13 mouse cellular contexts compared by ENCODE assay signal in genomic region chr13:47112924-47113323, GRCm38 (mm10). TPM values are rescaled to one million over a fixed set of nuclear protein-coding genes. Genes with fewer than 3 reads are reported as not detected.
A peak's percentile ranks its signal among the peaks of the same experiment; 100 is the strongest.
DNase-seq lines count a peak whose midpoint lies in the region; ATAC-seq and TF ChIP-seq lines count a peak whose summit lies in the region.
"Had no signal": no experiment of that assay in that cellular context is flagged by ENCODE, and none has a peak within 500 bp of the region (broad histone marks: within the 10 kb centered on the region; RNA-seq: fewer than 3 reads in every experiment).

No protein-coding gene starts in this region.

- no peak for TF ChIP-seq CTCF in lung, embryonic 14.5 days (IDR thresholded peaks at IDR 0.05; ENCODE audit: low read depth)

- no peaks in the 10 kb centered on the region for H3K9me3 ChIP-seq in lung, embryonic 14.5 days (ENCODE audit: low read depth, low read length)
- no peaks in the 10 kb centered on the region for H3K9me3 ChIP-seq in intestine, embryonic 16.5 days (ENCODE audit: control insufficient read depth, low read length)
- no peaks in the 10 kb centered on the region for H3K9me3 ChIP-seq in midbrain, embryonic 13.5 days
- H3K9me3 ChIP-seq: hindbrain, embryonic 15.5 days had no signal

- peak; percentile 29 for DNase-seq in lung, embryonic 14.5 days
- no peak for DNase-seq in lung, postnatal 14 days
- peak; percentile 84 for DNase-seq in c-Kit-negative CD71-positive TER-119-positive erythroid progenitor cells, embryonic 14.5 days (ENCODE audit: low read depth, low spot score)
- no peak for DNase-seq in adipocyte (ENCODE audit: low spot score)
- no peak for DNase-seq in gastrocnemius, postnatal 10 days
- DNase-seq: heart, adult 11 months; lung, postnatal 10 days had no signal

- ATAC-seq in lung, embryonic 14.5 days (ENCODE audit: insufficient read depth): no peak
- peak; percentile 71; the same call in 1 of the 2 replicates for ATAC-seq in intestine, embryonic 16.5 days
- ATAC-seq in megakaryocyte progenitor cell, adult 5-6 weeks (replicated peaks; ENCODE audit: poor library complexity): peak; percentile 92
- no peak for ATAC-seq in midbrain, embryonic 13.5 days
- ATAC-seq: CD4-positive, CD25-positive, alpha-beta regulatory T cell, adult 4 months; Patski had no signal

- H3K36me3 ChIP-seq in lung, embryonic 14.5 days (ENCODE audit: insufficient read depth): no peaks in the 10 kb centered on the region
- H3K36me3 ChIP-seq in intestine, embryonic 16.5 days (ENCODE audit: control insufficient read depth, insufficient read depth, low read length): no peaks in the 10 kb centered on the region
- no peaks in the 10 kb centered on the region for H3K36me3 ChIP-seq in midbrain, embryonic 13.5 days
- H3K36me3 ChIP-seq: hindbrain, embryonic 15.5 days had no signal

- H3K27ac ChIP-seq in lung, embryonic 14.5 days (ENCODE audit: low read depth): peak overlapping the region; percentile 25; the same call in 1 of the 2 replicates
- H3K27ac ChIP-seq in intestine, embryonic 16.5 days (ENCODE audit: low read length): no peak overlapping the region
- no peak overlapping the region for H3K27ac ChIP-seq in midbrain, embryonic 13.5 days
- H3K27ac ChIP-seq: hindbrain, embryonic 15.5 days had no signal

- WGBS in lung, embryonic 14.5 days: 41% methylated on average over 3 of the region's 3 CpGs
- WGBS in intestine, embryonic 16.5 days: 56% methylated on average over 3 of the region's 3 CpGs
- WGBS in midbrain, embryonic 13.5 days: 69% methylated on average over 3 of the region's 3 CpGs

- no peak overlapping the region for H3K9ac ChIP-seq in lung, embryonic 14.5 days
- H3K9ac ChIP-seq in intestine, embryonic 16.5 days (ENCODE audit: low read depth, low read length): no peak overlapping the region
- H3K9ac ChIP-seq in midbrain, embryonic 13.5 days (replicated peaks): no peak overlapping the region
- H3K9ac ChIP-seq: hindbrain, embryonic 15.5 days had no signal

- H3K27me3 ChIP-seq in lung, embryonic 14.5 days (ENCODE audit: insufficient read depth, low read length): no peaks in the 10 kb centered on the region
- H3K27me3 ChIP-seq in intestine, embryonic 16.5 days (replicated peaks; ENCODE audit: control insufficient read depth, insufficient read depth, low read length): no peaks in the 10 kb centered on the region
- no peaks in the 10 kb centered on the region for H3K27me3 ChIP-seq in midbrain, embryonic 13.5 days
- H3K27me3 ChIP-seq: hindbrain, embryonic 15.5 days; Patski had no signal

- no peak overlapping the region for H3K4me2 ChIP-seq in lung, embryonic 14.5 days
- H3K4me2 ChIP-seq in intestine, embryonic 16.5 days (ENCODE audit: low read depth, low read length): no peak overlapping the region
- H3K4me2 ChIP-seq in midbrain, embryonic 13.5 days (replicated peaks): no peak overlapping the region
- H3K4me2 ChIP-seq: hindbrain, embryonic 15.5 days had no signal

- H3K4me1 ChIP-seq in lung, embryonic 14.5 days (ENCODE audit: insufficient read depth): peaks cover 3% of the 10 kb centered on the region; the same call in 1 of the 2 replicates
- H3K4me1 ChIP-seq in intestine, embryonic 16.5 days (ENCODE audit: control insufficient read depth, insufficient read depth, low read length): no peaks in the 10 kb centered on the region
- no peaks in the 10 kb centered on the region for H3K4me1 ChIP-seq in midbrain, embryonic 13.5 days (replicated peaks)
- H3K4me1 ChIP-seq: hindbrain, embryonic 15.5 days had no signal

- no peak overlapping the region for H3K4me3 ChIP-seq in lung, embryonic 14.5 days (ENCODE audit: low read depth, low read length)
- no peak overlapping the region for H3K4me3 ChIP-seq in intestine, embryonic 16.5 days (ENCODE audit: low read length)
- no peak overlapping the region for H3K4me3 ChIP-seq in midbrain, embryonic 13.5 days (replicated peaks)
- H3K4me3 ChIP-seq: hindbrain, embryonic 15.5 days had no signal

RNA-seq across cellular contexts. Expression of gene Dek, which starts 6.9 kb away (rescaled TPM):
- 301 and 326 TPM in 2 replicates for polyA plus RNA-seq in lung, embryonic 14.5 days (2014; fragmentation: Nextera tagmentation; extraction: Ambion mirVana)
- polyA plus RNA-seq in intestine, embryonic 16.5 days (2015; fragmentation: Nextera tagmentation; extraction: Ambion mirVana): 136 and 155 TPM in 2 replicates
- total RNA-seq in megakaryocyte progenitor cell, adult 5-6 weeks (2015): 470 TPM in 2 replicates
- total RNA-seq in megakaryocyte progenitor cell, adult 5-6 weeks (2017): 476 and 558 TPM in 2 replicates
- polyA plus RNA-seq in midbrain, embryonic 13.5 days (2015; fragmentation: Nextera tagmentation; extraction: Ambion mirVana): 186 and 197 TPM in 2 replicates
- total RNA-seq in gastrocnemius, postnatal 10 days (2021): 10 to 100 TPM; 52.5 to 62.9 TPM

RNA-seq across cellular contexts. Expression of gene Rnf144b, which starts 9.5 kb away (rescaled TPM):
- 1.2 and 1.5 TPM in 2 replicates for polyA plus RNA-seq in lung, embryonic 14.5 days (2014; fragmentation: Nextera tagmentation; extraction: Ambion mirVana)
- polyA plus RNA-seq in intestine, embryonic 16.5 days (2015; fragmentation: Nextera tagmentation; extraction: Ambion mirVana): 1.0 and 1.1 TPM in 2 replicates
- 7.0 and 10.6 TPM in 2 replicates for total RNA-seq in megakaryocyte progenitor cell, adult 5-6 weeks (2015)
- 7.4 and 10.8 TPM in 2 replicates for total RNA-seq in megakaryocyte progenitor cell, adult 5-6 weeks (2017)
- 0.48 and 0.59 TPM in 2 replicates for polyA plus RNA-seq in midbrain, embryonic 13.5 days (2015; fragmentation: Nextera tagmentation; extraction: Ambion mirVana)
- total RNA-seq in gastrocnemius, postnatal 10 days (2021): 10 to 100 TPM; 10.1 to 11.9 TPM

Comparison
In these comparisons a context has a peak if more than half of its experiments do, and no peak if none do; other contexts are left out.
1. DNase-seq: peak in lung, embryonic 14.5 days (single experiment) and c-Kit-negative CD71-positive TER-119-positive erythroid progenitor cells, embryonic 14.5 days (single experiment); none in lung, postnatal 14 days (single experiment), adipocyte (single experiment) and gastrocnemius, postnatal 10 days (single experiment).
2. ATAC-seq: peak in intestine, embryonic 16.5 days (single experiment) and megakaryocyte progenitor cell, adult 5-6 weeks (single experiment); none in lung, embryonic 14.5 days (single experiment) and midbrain, embryonic 13.5 days (single experiment).